Mouse (Mus musculus) C2C12 (cell line): ENCODE data around the gene Bbx.

Experiments used
- CTCF ChIP-seq: IDR thresholded peaks from one replicate; pipeline ENCODE4 v1.5.1; 2011; ENCODE audit not compliant: control insufficient read depth, insufficient read depth, insufficient read length
- FOSL1 ChIP-seq: IDR thresholded peaks from one replicate; pipeline ENCODE4 v1.8.0; 2011; ENCODE audit warnings: mild to moderate bottlenecking, low read length; ENCODE audit not compliant: poor library complexity, insufficient read depth, severe bottlenecking
- MAX ChIP-seq: IDR thresholded peaks from one replicate; pipeline ENCODE4 v1.6.1; 2011; ENCODE audit warnings: mild to moderate bottlenecking, control low read depth
- USF1 ChIP-seq: IDR thresholded peaks from one replicate; pipeline ENCODE4 v1.6.1; 2011; ENCODE audit warnings: low read depth, mild to moderate bottlenecking, control low read depth, moderate library complexity

DNA sequence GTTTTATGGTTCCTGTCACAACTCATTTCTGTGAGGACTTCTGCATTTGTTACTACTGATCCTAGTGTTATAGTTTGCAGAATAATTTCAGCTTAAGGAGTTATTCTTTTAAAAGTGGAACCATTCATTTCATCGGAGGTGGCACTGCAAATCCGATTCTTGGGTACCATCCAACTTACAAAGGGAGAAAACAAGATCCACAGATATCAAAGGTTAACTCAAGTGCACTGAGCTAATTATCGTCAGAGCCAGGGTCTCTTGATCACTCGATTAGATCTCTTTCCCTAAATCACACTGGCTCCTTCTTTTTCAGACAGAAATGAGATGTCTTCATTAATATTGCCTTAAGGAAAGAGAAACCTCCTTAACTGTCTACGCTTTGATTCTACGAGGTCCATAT, 123.9 kb downstream of the Bbx start:
- TF ChIP-seq CTCF, result no peak
- TF ChIP-seq MAX, result no peak
- TF ChIP-seq USF1, result no peak
- no peak for TF ChIP-seq FOSL1
